Mouse (Mus musculus): ENCODE measurements around the gene Foxr2.
A peak's percentile ranks its signal among the peaks of the same experiment; 100 is the strongest.

Foxr2 gene

GRCm38 (mm10) chrX:153118486-153118885 is at the start of gene Foxr2:
Gene Foxr2, plus strand, starts transcription at chrX:153118786.
- no peak for DNase-seq (ENCODE audit: low read depth, low spot score)

- DNase-seq (ENCODE audit: low read depth, low spot score): no peak
Measured at GRCm38 (mm10) chrX:153119013-153119412, 427 bp downstream of the Foxr2 start.

- peak; percentile 70 for DNase-seq (ENCODE audit: low read depth, low spot score)
Measured at GRCm38 (mm10) chrX:153139734-153140515, 21.3 kb downstream of the Foxr2 start, which contains the start of gene Rragb. Gene Rragb, plus strand, starts transcription at chrX:153139981.

- no peak for DNase-seq (ENCODE audit: low read depth, low spot score)
Measured at GRCm38 (mm10) chrX:153142656-153143055, 24.1 kb downstream of the Foxr2 start.

- DNase-seq (ENCODE audit: low read depth, low spot score): no peak
Measured at GRCm38 (mm10) chrX:153151766-153152165, 33.2 kb downstream of the Foxr2 start.

GRCm38 (mm10) chrX:153155322-153155721 is 36.7 kb downstream of the Foxr2 start:
- DNase-seq (ENCODE audit: low read depth, low spot score): no peak

- DNase-seq (ENCODE audit: low read depth, low spot score): no peak
Measured at GRCm38 (mm10) chrX:153174786-153175185, 56.2 kb downstream of the Foxr2 start.

GRCm38 (mm10) chrX:153182221-153182620 is 63.6 kb downstream of the Foxr2 start:
- no peak for DNase-seq (ENCODE audit: low read depth, low spot score)

Data from brain, embryonic 18.5 days (tissue).